In genomic region chr4:135962198-135962597, GRCm38 (mm10) we compare ENCODE assay signal across 13 mouse cellular contexts. TPM values are rescaled to one million over a fixed set of nuclear protein-coding genes. Genes with fewer than 3 reads are reported as not detected.
DNase-seq lines count a peak whose midpoint lies in the region; ATAC-seq and TF ChIP-seq lines count a peak whose summit lies in the region.
"Had no signal": no experiment of that assay in that cellular context is flagged by ENCODE, and none has a peak within 500 bp of the region (broad histone marks: within the 10 kb centered on the region; RNA-seq: fewer than 3 reads in every experiment).

No protein-coding gene starts in this region.

- peaks cover 75% of the 10 kb centered on the region for H3K36me3 ChIP-seq in erythroblast, embryonic 14.5 days (ENCODE audit: control insufficient read depth)
- peaks cover 43% of the 10 kb centered on the region for H3K36me3 ChIP-seq in hindbrain, embryonic 15.5 days
- peaks cover 32% of the 10 kb centered on the region for H3K36me3 ChIP-seq in hindbrain, embryonic 16.5 days (ENCODE audit: control insufficient read depth, insufficient read depth, low read length)
- peaks cover 14% of the 10 kb centered on the region; the same call in 1 of the 2 replicates for H3K36me3 ChIP-seq in lung, postnatal 0 days (ENCODE audit: insufficient read depth, low read length)
- H3K36me3 ChIP-seq in myocyte (ENCODE audit: control insufficient read depth, insufficient read depth): peaks cover 5% of the 10 kb centered on the region

- no peak overlapping the region for H3K9ac ChIP-seq in hindbrain, embryonic 15.5 days
- no peak overlapping the region for H3K9ac ChIP-seq in hindbrain, embryonic 16.5 days (ENCODE audit: low read depth, low read length)
- no peak overlapping the region for H3K9ac ChIP-seq in lung, postnatal 0 days (replicated peaks; ENCODE audit: low read depth)

- no peaks in the 10 kb centered on the region for H3K9me3 ChIP-seq in erythroblast, embryonic 14.5 days (ENCODE audit: control insufficient read depth, low read length)
- no peaks in the 10 kb centered on the region for H3K9me3 ChIP-seq in hindbrain, embryonic 15.5 days
- H3K9me3 ChIP-seq in hindbrain, embryonic 16.5 days (ENCODE audit: control insufficient read depth, low read length): no peaks in the 10 kb centered on the region
- H3K9me3 ChIP-seq in lung, postnatal 0 days (ENCODE audit: low read length): no peaks in the 10 kb centered on the region
- H3K9me3 ChIP-seq: midbrain, embryonic 13.5 days; neural tube, embryonic 12.5 days had no signal

- no peaks in the 10 kb centered on the region for H3K79me2 ChIP-seq in myocyte (ENCODE audit: control insufficient read depth, insufficient read depth)

- ATAC-seq in erythroblast, adult 5-6 weeks (replicated peaks; ENCODE audit: low FRiP score, poor library complexity, severe bottlenecking): no peak
- no peak for ATAC-seq in hindbrain, embryonic 15.5 days (ENCODE audit: low FRiP score, low read depth)
- ATAC-seq in hindbrain, embryonic 16.5 days: no peak
- no peak for ATAC-seq in lung, postnatal 0 days

- intact Hi-C loops in left cerebral cortex, postnatal 36 days (cut with DNase I): no loop called here

- no peak for TF ChIP-seq CTCF in lung, postnatal 0 days (IDR thresholded peaks at IDR 0.05)
- TF ChIP-seq CTCF in lung, adult 2 months (IDR thresholded peaks at IDR 0.05; ENCODE audit: insufficient read depth, low read length): no peak

- H3K27ac ChIP-seq in hindbrain, embryonic 15.5 days (replicated peaks): no peak overlapping the region
- no peak overlapping the region for H3K27ac ChIP-seq in hindbrain, embryonic 16.5 days (ENCODE audit: low read depth, low read length)
- peak overlapping the region; percentile 97; the same call in 1 of the 2 replicates for H3K27ac ChIP-seq in lung, postnatal 0 days (ENCODE audit: low read length)

- H3K27me3 ChIP-seq in erythroblast, embryonic 14.5 days (ENCODE audit: control insufficient read depth): no peaks in the 10 kb centered on the region
- no peaks in the 10 kb centered on the region for H3K27me3 ChIP-seq in hindbrain, embryonic 15.5 days
- H3K27me3 ChIP-seq in hindbrain, embryonic 16.5 days (replicated peaks; ENCODE audit: control insufficient read depth, insufficient read depth, low read length): no peaks in the 10 kb centered on the region
- H3K27me3 ChIP-seq in lung, postnatal 0 days (replicated peaks; ENCODE audit: insufficient read depth, low read length): no peaks in the 10 kb centered on the region
- no peaks in the 10 kb centered on the region for H3K27me3 ChIP-seq in myocyte (ENCODE audit: control insufficient read depth, insufficient read depth, insufficient read length)
- H3K27me3 ChIP-seq: neural tube, embryonic 12.5 days had no signal

- H3ac ChIP-seq in myocyte (ENCODE audit: control insufficient read depth, insufficient read length): no peak overlapping the region

- peak overlapping the region; percentile 89; the same call in 1 of the 2 replicates for H3K4me2 ChIP-seq in hindbrain, embryonic 15.5 days
- no peak overlapping the region for H3K4me2 ChIP-seq in hindbrain, embryonic 16.5 days (ENCODE audit: low read length)
- no peak overlapping the region for H3K4me2 ChIP-seq in lung, postnatal 0 days (replicated peaks; ENCODE audit: low read depth, low read length)
- H3K4me2 ChIP-seq in myocyte (ENCODE audit: low read depth): peak overlapping the region; percentile 99

- peaks cover 52% of the 10 kb centered on the region for H3K4me1 ChIP-seq in erythroblast, embryonic 14.5 days (ENCODE audit: control insufficient read depth)
- H3K4me1 ChIP-seq in hindbrain, embryonic 15.5 days (replicated peaks): peaks cover 21% of the 10 kb centered on the region
- peaks cover 17% of the 10 kb centered on the region for H3K4me1 ChIP-seq in hindbrain, embryonic 16.5 days (ENCODE audit: control insufficient read depth, insufficient read depth, low read depth, low read length)
- H3K4me1 ChIP-seq in lung, postnatal 0 days (ENCODE audit: insufficient read depth, low read depth, low read length): no peaks in the 10 kb centered on the region
- H3K4me1 ChIP-seq in lung, adult 2 months (ENCODE audit: control insufficient read depth, insufficient read depth, low read length): peaks cover 3% of the 10 kb centered on the region; the same call in 1 of the 2 replicates

- WGBS in hindbrain, embryonic 15.5 days: 89% methylated on average over 7 of the region's 7 CpGs
- WGBS in hindbrain, embryonic 16.5 days: 91% methylated on average over 7 of the region's 7 CpGs
- 90% methylated on average over 7 of the region's 7 CpGs for WGBS in lung, postnatal 0 days
- 79% methylated on average over 7 of the region's 7 CpGs for WGBS in lung, adult 2 months

- peak overlapping the region; percentile 73 for H3K4me3 ChIP-seq in erythroblast, embryonic 14.5 days (replicated peaks)
- H3K4me3 ChIP-seq in hindbrain, embryonic 15.5 days: no peak overlapping the region
- H3K4me3 ChIP-seq in hindbrain, embryonic 16.5 days (ENCODE audit: low read length): no peak overlapping the region
- H3K4me3 ChIP-seq in lung, postnatal 0 days (ENCODE audit: low read depth, low read length): no peak overlapping the region
- H3K4me3 ChIP-seq in lung, adult 2 months (replicated peaks; ENCODE audit: extremely low read depth, low read depth, low read length): no peak overlapping the region
- H3K4me3 ChIP-seq in myocyte: peak overlapping the region; percentile 97

- TF ChIP-seq POLR2A in lung, adult 2 months (IDR thresholded peaks at IDR 0.05; ENCODE audit: borderline replicate concordance, extremely low read depth, low read depth, low read length): no peak
- TF ChIP-seq POLR2A in myocyte (IDR thresholded peaks at IDR 0.05; ENCODE audit: insufficient read length, low read depth): no peak

- no peak for DNase-seq in lung, postnatal 0 days (ENCODE audit: low spot score)
- DNase-seq in lung, adult 2 months: no peak
- no peak for DNase-seq in left cerebral cortex, postnatal 36 days (ENCODE audit: low spot score in 2 of 2)
- DNase-seq: B cell, adult 2 months; kidney, postnatal 36 days; lung, postnatal 14 days had no signal

- TF ChIP-seq EP300 in lung, postnatal 0 days (IDR thresholded peaks at IDR 0.05): no peak

RNA-seq across cellular contexts. Expression of gene Gale, which starts 1.3 kb away (rescaled TPM):
- 3.9 and 5.3 TPM in 2 replicates for polyA plus RNA-seq in erythroblast, embryonic 14.5 days (2012)
- total RNA-seq in erythroblast, adult 5-6 weeks (2015; ENCODE audit: low replicate concordance): 2.3 and 7.9 TPM in 2 replicates
- 2.3 and 4.2 TPM in 2 replicates for total RNA-seq in erythroblast, adult 5-6 weeks (2017; ENCODE audit: low replicate concordance)
- 43.8 and 48.1 TPM in 2 replicates for polyA plus RNA-seq in hindbrain, embryonic 15.5 days (2015; fragmentation: Nextera tagmentation; extraction: Ambion mirVana)
- polyA plus RNA-seq in hindbrain, embryonic 16.5 days (2015; fragmentation: Nextera tagmentation; extraction: Ambion mirVana): 49.4 and 50.1 TPM in 2 replicates
- 37.0 and 40.5 TPM in 2 replicates for polyA plus RNA-seq in lung, postnatal 0 days (2015; fragmentation: Nextera tagmentation; extraction: Ambion mirVana)
- 19.5 and 25.0 TPM in 2 replicates for polyA plus RNA-seq in lung, adult 2 months (2012; rRNA removed)
- 51.3 TPM for polyA plus RNA-seq in myocyte (2012; fragmentation: generic; extraction: Trizol)
- 10 to 100 TPM; 22.4 to 24.1 TPM for total RNA-seq in left cerebral cortex, postnatal 36 days (2021)

RNA-seq across cellular contexts. Expression of gene Lypla2, which starts 10.2 kb away (rescaled TPM):
- 13.4 and 14.0 TPM in 2 replicates for polyA plus RNA-seq in erythroblast, embryonic 14.5 days (2012)
- total RNA-seq in erythroblast, adult 5-6 weeks (2015; ENCODE audit: low replicate concordance): 14.6 and 25.2 TPM in 2 replicates
- total RNA-seq in erythroblast, adult 5-6 weeks (2017; ENCODE audit: low replicate concordance): 4.5 and 6.1 TPM in 2 replicates
- polyA plus RNA-seq in hindbrain, embryonic 15.5 days (2015; fragmentation: Nextera tagmentation; extraction: Ambion mirVana): 200 and 214 TPM in 2 replicates
- polyA plus RNA-seq in hindbrain, embryonic 16.5 days (2015; fragmentation: Nextera tagmentation; extraction: Ambion mirVana): 225 and 229 TPM in 2 replicates
- polyA plus RNA-seq in lung, postnatal 0 days (2015; fragmentation: Nextera tagmentation; extraction: Ambion mirVana): 103 and 115 TPM in 2 replicates
- 123 TPM in 2 replicates for polyA plus RNA-seq in lung, adult 2 months (2012; rRNA removed)
- polyA plus RNA-seq in myocyte (2012; fragmentation: generic; extraction: Trizol): 60.9 TPM
- total RNA-seq in left cerebral cortex, postnatal 36 days (2021): 10 to 100 TPM; 80.0 to 86.1 TPM

RNA-seq across cellular contexts. Expression of gene Hmgcl, which starts 15.9 kb away (rescaled TPM):
- 4.9 and 5.7 TPM in 2 replicates for polyA plus RNA-seq in erythroblast, embryonic 14.5 days (2012)
- total RNA-seq in erythroblast, adult 5-6 weeks (2015; ENCODE audit: low replicate concordance): 17.3 and 45.4 TPM in 2 replicates
- total RNA-seq in erythroblast, adult 5-6 weeks (2017; ENCODE audit: low replicate concordance): 15.6 and 15.8 TPM in 2 replicates
- polyA plus RNA-seq in hindbrain, embryonic 15.5 days (2015; fragmentation: Nextera tagmentation; extraction: Ambion mirVana): 58.9 and 61.5 TPM in 2 replicates
- 64.7 and 66.8 TPM in 2 replicates for polyA plus RNA-seq in hindbrain, embryonic 16.5 days (2015; fragmentation: Nextera tagmentation; extraction: Ambion mirVana)
- 63.6 and 67.7 TPM in 2 replicates for polyA plus RNA-seq in lung, postnatal 0 days (2015; fragmentation: Nextera tagmentation; extraction: Ambion mirVana)
- polyA plus RNA-seq in lung, adult 2 months (2012; rRNA removed): 43.8 and 49.6 TPM in 2 replicates
- polyA plus RNA-seq in myocyte (2012; fragmentation: generic; extraction: Trizol): 44.1 TPM
- total RNA-seq in left cerebral cortex, postnatal 36 days (2021): 10 to 100 TPM; 28.9 to 30.6 TPM

RNA-seq across cellular contexts. Expression of gene Pithd1, which starts 24.9 kb away (rescaled TPM):
- polyA plus RNA-seq in erythroblast, embryonic 14.5 days (2012): 16.8 and 28.3 TPM in 2 replicates
- 24.4 and 34.5 TPM in 2 replicates for total RNA-seq in erythroblast, adult 5-6 weeks (2015; ENCODE audit: low replicate concordance)
- total RNA-seq in erythroblast, adult 5-6 weeks (2017; ENCODE audit: low replicate concordance): 72.0 and 131 TPM in 2 replicates
- 63.6 and 66.4 TPM in 2 replicates for polyA plus RNA-seq in hindbrain, embryonic 15.5 days (2015; fragmentation: Nextera tagmentation; extraction: Ambion mirVana)
- polyA plus RNA-seq in hindbrain, embryonic 16.5 days (2015; fragmentation: Nextera tagmentation; extraction: Ambion mirVana): 60.6 and 67.1 TPM in 2 replicates
- polyA plus RNA-seq in lung, postnatal 0 days (2015; fragmentation: Nextera tagmentation; extraction: Ambion mirVana): 35.3 and 39.6 TPM in 2 replicates
- 33.5 and 48.0 TPM in 2 replicates for polyA plus RNA-seq in lung, adult 2 months (2012; rRNA removed)
- polyA plus RNA-seq in myocyte (2012; fragmentation: generic; extraction: Trizol): 35.2 TPM
- total RNA-seq in left cerebral cortex, postnatal 36 days (2021): 10 to 100 TPM; 82.7 to 91.9 TPM

RNA-seq across cellular contexts. Expression of gene Fuca1, which starts 41.7 kb away (rescaled TPM):
- polyA plus RNA-seq in erythroblast, embryonic 14.5 days (2012): 0.33 and 0.54 TPM in 2 replicates
- 9.2 and 15.2 TPM in 2 replicates for total RNA-seq in erythroblast, adult 5-6 weeks (2015; ENCODE audit: low replicate concordance)
- 29.4 and 31.6 TPM in 2 replicates for total RNA-seq in erythroblast, adult 5-6 weeks (2017; ENCODE audit: low replicate concordance)
- 63.5 and 72.8 TPM in 2 replicates for polyA plus RNA-seq in hindbrain, embryonic 15.5 days (2015; fragmentation: Nextera tagmentation; extraction: Ambion mirVana)
- 74.1 and 78.4 TPM in 2 replicates for polyA plus RNA-seq in hindbrain, embryonic 16.5 days (2015; fragmentation: Nextera tagmentation; extraction: Ambion mirVana)
- polyA plus RNA-seq in lung, postnatal 0 days (2015; fragmentation: Nextera tagmentation; extraction: Ambion mirVana): 107 and 131 TPM in 2 replicates
- 51.5 and 64.0 TPM in 2 replicates for polyA plus RNA-seq in lung, adult 2 months (2012; rRNA removed)
- polyA plus RNA-seq in myocyte (2012; fragmentation: generic; extraction: Trizol): 29.8 TPM
- 10 to 100 TPM; 31.7 to 40.0 TPM for total RNA-seq in left cerebral cortex, postnatal 36 days (2021)

Comparison
In these comparisons a context has a peak if more than half of its experiments do, and no peak if none do; other contexts are left out.
1. H3K4me2 ChIP-seq: peak in hindbrain, embryonic 15.5 days (single experiment) and myocyte (single experiment); none in hindbrain, embryonic 16.5 days (single experiment) and lung, postnatal 0 days (single experiment).
2. H3K4me3 ChIP-seq: peak in erythroblast, embryonic 14.5 days (single experiment) and myocyte (single experiment); none in hindbrain, embryonic 15.5 days (single experiment), hindbrain, embryonic 16.5 days (single experiment), lung, postnatal 0 days (single experiment) and lung, adult 2 months (single experiment).